Mouse (Mus musculus) midbrain, embryonic 16.5 days (tissue): Measurements from ENCODE around the gene Mpg. TPM values are rescaled to one million over a fixed set of nuclear protein-coding genes. Genes with fewer than 3 reads are reported as not detected.

Experiments
- ATAC-seq: fragments of 200-750 bp; cut with Nextera tagmentation; 2 replicates; pipeline ENCODE4 v1.8.0; 2017; ENCODE audit warnings: moderate TSS enrichment
- H3K27ac ChIP-seq: fragments of 300-500 bp; sonication (generic); 2 replicates; pipeline ENCODE4 v1.5.1; 2014; ENCODE audit warnings: mild to moderate bottlenecking, low read length, mixed read lengths
- H3K27me3 ChIP-seq: fragments of 300-500 bp; sonication (generic); 2 replicates; pipeline ENCODE4 v1.6.1; 2014; ENCODE audit warnings: low read depth, low read length, mixed read lengths; ENCODE audit not compliant: control insufficient read depth, insufficient read depth
- H3K36me3 ChIP-seq: fragments of 300-500 bp; sonication (generic); 2 replicates; pipeline ENCODE4 v1.6.1; 2014; ENCODE audit warnings: mild to moderate bottlenecking, low read length, moderate library complexity, mixed read lengths; ENCODE audit not compliant: control insufficient read depth, insufficient read depth
- H3K4me1 ChIP-seq: fragments of 300-500 bp; sonication (generic); 2 replicates; pipeline ENCODE4 v1.6.1; 2014; ENCODE audit warnings: mild to moderate bottlenecking, low read length, mixed read lengths; ENCODE audit not compliant: control insufficient read depth, insufficient read depth
- H3K4me2 ChIP-seq: fragments of 300-500 bp; sonication (generic); 2 replicates; pipeline ENCODE4 v1.6.1; 2014; ENCODE audit warnings: mild to moderate bottlenecking, low read length, mixed read lengths
- H3K4me3 ChIP-seq: fragments of 300-500 bp; sonication (generic); 2 replicates; pipeline ENCODE4 v1.5.1; 2014; ENCODE audit warnings: low read depth, mild to moderate bottlenecking, low read length, moderate library complexity, mixed read lengths
- H3K9ac ChIP-seq: fragments of 300-500 bp; sonication (generic); 2 replicates; pipeline ENCODE4 v1.6.1; 2014; ENCODE audit warnings: low read depth, low read length, mixed read lengths
- H3K9me3 ChIP-seq: fragments of 300-500 bp; sonication (generic); replicated peaks from 2 replicates; pipeline ENCODE4 v1.6.1; 2014; ENCODE audit warnings: mild to moderate bottlenecking, low read length, mixed read lengths; ENCODE audit not compliant: control insufficient read depth, poor library complexity, severe bottlenecking
- WGBS: fragments of 180-500 bp; shearing (Covaris S2); extraction: QIAGEN DNeasy Blood & Tissue Kit; methylation state at CpG from one replicate; pipeline ENCODE4 v1.1.7; 2014; 5-methylcytosine and 5-hydroxymethylcytosine counted together
- polyA plus RNA-seq: library from polyadenylated mRNA; unstranded; fragments of >200 nt; fragmentation: Nextera tagmentation; extraction: Ambion mirVana; gene quantifications from 2 replicates; pipeline ENCODE4 v1.2.1, GENCODE M21; 2015

Mpg gene
- polyA plus RNA-seq, 1 experiment from 2014 or later, result 41.7 TPM

DNA sequence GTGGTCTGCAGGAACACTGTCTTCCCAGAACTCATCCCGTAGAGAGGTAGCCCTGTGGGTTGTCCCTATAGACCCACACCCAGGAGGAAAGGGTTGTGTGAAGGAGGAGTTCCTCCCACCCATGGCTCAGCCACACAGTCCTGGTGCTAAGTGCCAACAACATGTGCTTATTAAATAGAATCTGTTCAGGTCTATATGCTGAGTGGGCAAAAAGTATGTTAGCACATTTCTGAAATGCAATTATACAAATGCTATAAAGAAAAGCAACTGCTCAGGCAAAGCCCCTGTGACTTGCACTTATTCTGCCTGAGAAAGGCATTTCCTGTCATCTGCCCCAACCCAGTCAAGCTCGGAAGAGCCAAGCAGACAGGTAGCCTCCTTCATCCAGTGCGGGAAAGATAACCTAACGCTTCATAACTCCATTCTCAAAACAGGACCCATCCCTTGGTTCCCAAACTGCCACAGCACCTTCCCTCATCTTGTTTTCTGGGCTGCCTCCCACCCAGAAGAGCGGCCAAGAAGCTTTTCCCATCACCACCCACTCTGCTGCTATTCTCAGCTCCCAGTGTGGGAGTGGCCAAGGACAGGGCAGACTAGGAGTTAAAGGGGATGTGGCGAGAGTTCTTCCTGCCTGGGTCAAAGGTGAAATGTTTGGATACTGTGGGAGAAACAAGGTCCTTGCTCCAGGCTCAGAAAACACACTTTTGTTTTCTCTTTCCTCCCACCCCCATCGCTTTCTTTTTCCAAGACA is 17.1 kb downstream of the Mpg start:
- no peak for ATAC-seq
- no peaks in the 10 kb centered on the region for H3K9me3 ChIP-seq
- no peak overlapping the region for H3K9ac ChIP-seq
- no peak overlapping the region for H3K4me3 ChIP-seq
- H3K4me1 ChIP-seq, result no peaks in the 10 kb centered on the region
- H3K4me2 ChIP-seq, result no peak overlapping the region
- H3K27me3 ChIP-seq, result no peaks in the 10 kb centered on the region
- WGBS, result 80% methylated on average over 7 of the region's 7 CpGs
- H3K27ac ChIP-seq, result no peak overlapping the region
- peaks cover 19% of the 10 kb centered on the region for H3K36me3 ChIP-seq

DNA sequence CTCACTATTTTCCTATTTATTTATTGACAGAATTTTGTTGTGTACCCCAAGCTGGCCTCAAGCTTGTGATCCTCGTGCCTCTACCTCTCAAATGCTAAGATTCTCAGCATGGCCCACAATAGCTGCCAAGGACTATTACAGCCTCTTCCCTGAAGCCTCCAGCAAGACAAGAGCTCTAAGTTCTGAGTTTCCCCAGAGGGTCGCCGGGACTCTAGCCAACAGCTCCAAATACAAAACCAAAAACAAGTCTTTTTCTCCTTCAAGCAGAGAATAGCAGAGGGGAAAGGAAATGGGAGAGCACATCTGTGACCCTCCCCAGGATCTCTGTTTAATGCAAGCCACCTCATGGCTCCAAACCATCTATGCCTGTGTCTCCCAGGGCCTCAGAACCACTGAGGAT is 17.8 kb downstream of the Mpg start:
- WGBS, result 70% methylated on average over 3 of the region's 3 CpGs
- Histone ChIP-seq H3K27ac (no peak overlapping the region), H3K4me1 (no peaks in the 10 kb centered on the region), H3K4me3 (no peak overlapping the region), H3K27me3 (no peaks in the 10 kb centered on the region), H3K9me3 (no peaks in the 10 kb centered on the region), H3K9ac (no peak overlapping the region), H3K4me2 (no peak overlapping the region), H3K36me3 (peaks cover 19% of the 10 kb centered on the region)
- no peak for ATAC-seq

DNA sequence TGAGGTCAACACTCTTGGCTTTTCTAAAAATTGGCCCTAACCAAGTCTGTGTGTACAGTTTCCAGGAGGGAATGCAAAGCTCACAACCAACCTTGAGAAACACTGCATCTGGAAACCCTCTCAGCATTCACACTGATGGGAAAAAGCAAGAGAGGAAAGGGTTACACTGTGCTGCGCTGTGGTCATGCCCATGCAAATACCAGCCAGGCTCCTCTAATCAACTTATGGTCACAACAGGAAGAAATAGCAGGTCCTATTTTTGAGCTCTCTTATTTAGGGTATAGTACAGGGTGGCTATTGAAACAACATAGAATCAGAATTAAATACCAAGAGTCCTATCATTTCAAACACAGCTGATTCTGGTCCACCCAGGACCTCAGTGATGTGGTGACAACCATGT is 18.3 kb downstream of the Mpg start:
- no peaks in the 10 kb centered on the region for H3K9me3 ChIP-seq
- H3K27me3 ChIP-seq, result no peaks in the 10 kb centered on the region
- no peak for ATAC-seq
- no peak overlapping the region for H3K27ac ChIP-seq
- H3K4me3 ChIP-seq, result no peak overlapping the region
- peaks cover 19% of the 10 kb centered on the region for H3K36me3 ChIP-seq
- 91% methylated on average over 1 of the region's 1 CpGs for WGBS
- H3K4me2 ChIP-seq, result no peak overlapping the region
- no peak overlapping the region for H3K9ac ChIP-seq
- H3K4me1 ChIP-seq, result no peaks in the 10 kb centered on the region

DNA sequence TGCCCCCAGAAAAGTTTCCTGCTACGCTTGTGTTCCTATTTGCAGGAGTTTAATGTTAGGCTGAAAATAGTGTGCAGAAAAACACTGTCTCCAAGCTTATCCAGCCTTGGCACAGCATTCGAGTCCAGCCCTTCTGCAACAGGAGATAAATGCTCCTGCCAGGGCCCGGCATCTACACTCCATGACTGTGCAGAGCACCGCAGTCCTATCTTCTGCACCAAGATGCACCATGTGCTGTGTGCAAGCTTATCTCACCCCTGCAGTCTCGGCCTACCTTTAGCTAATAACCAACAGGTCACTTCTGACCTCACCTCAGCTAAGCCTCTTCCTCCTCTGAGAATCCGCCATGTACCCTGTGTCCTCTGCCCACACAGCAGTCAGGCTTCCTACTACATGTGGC is 19.3 kb downstream of the Mpg start:
- Histone ChIP-seq H3K4me1 (no peaks in the 10 kb centered on the region), H3K9me3 (no peaks in the 10 kb centered on the region), H3K4me2 (no peak overlapping the region), H3K4me3 (no peak overlapping the region), H3K36me3 (peaks cover 21% of the 10 kb centered on the region), H3K27me3 (no peaks in the 10 kb centered on the region), H3K9ac (no peak overlapping the region), H3K27ac (no peak overlapping the region)
- WGBS, result 89% methylated on average over 6 of the region's 6 CpGs
- no peak for ATAC-seq

DNA sequence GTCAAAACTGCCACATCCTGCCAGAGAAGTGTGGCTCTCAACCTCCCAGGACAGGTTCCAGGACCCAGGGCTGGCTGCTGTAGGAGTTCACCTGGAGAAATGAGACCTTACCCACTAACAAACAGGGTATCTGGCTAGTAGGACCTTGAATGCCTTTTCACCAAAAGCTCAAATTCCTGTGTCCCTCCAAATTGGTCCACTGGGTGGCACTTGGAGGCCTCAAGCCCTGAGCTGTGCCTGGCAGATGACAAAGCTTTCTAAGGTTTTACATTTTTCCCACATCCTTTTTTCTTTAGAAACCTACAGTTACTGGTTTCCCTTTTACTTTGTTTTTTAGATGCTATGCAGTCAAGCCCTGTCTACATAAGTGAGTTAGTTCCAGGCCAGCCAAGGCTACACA is 20.8 kb downstream of the Mpg start:
- Histone ChIP-seq H3K27ac (no peak overlapping the region), H3K9ac (no peak overlapping the region), H3K36me3 (peaks cover 21% of the 10 kb centered on the region), H3K4me1 (no peaks in the 10 kb centered on the region), H3K9me3 (no peaks in the 10 kb centered on the region), H3K27me3 (no peaks in the 10 kb centered on the region), H3K4me3 (no peak overlapping the region), H3K4me2 (no peak overlapping the region)
- no peak for ATAC-seq

DNA sequence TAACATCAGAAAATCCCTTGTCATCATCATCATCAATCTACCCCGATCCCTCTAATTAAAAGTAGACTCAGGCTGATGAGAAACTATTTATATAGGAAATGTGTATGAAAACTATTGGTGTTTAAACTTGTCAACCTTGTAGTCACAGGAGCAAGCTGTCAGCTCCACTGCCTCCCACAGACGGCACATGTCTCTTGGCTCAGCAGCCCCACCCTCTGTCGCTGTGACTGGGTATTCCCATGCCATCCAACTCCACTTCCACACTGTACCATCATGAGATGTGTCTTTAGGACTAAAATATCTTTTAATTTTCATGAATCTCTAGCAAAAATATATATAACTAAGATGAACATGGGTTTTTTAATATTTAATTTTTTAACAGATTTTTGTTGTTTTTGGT is 22.0 kb downstream of the Mpg start:
- Histone ChIP-seq H3K27me3 (no peaks in the 10 kb centered on the region), H3K9me3 (no peaks in the 10 kb centered on the region), H3K4me3 (no peak overlapping the region), H3K27ac (no peak overlapping the region), H3K36me3 (peaks cover 21% of the 10 kb centered on the region), H3K9ac (no peak overlapping the region), H3K4me2 (no peak overlapping the region), H3K4me1 (no peaks in the 10 kb centered on the region)
- ATAC-seq, result no peak
- WGBS, result 87% methylated on average over 3 of the region's 3 CpGs

DNA sequence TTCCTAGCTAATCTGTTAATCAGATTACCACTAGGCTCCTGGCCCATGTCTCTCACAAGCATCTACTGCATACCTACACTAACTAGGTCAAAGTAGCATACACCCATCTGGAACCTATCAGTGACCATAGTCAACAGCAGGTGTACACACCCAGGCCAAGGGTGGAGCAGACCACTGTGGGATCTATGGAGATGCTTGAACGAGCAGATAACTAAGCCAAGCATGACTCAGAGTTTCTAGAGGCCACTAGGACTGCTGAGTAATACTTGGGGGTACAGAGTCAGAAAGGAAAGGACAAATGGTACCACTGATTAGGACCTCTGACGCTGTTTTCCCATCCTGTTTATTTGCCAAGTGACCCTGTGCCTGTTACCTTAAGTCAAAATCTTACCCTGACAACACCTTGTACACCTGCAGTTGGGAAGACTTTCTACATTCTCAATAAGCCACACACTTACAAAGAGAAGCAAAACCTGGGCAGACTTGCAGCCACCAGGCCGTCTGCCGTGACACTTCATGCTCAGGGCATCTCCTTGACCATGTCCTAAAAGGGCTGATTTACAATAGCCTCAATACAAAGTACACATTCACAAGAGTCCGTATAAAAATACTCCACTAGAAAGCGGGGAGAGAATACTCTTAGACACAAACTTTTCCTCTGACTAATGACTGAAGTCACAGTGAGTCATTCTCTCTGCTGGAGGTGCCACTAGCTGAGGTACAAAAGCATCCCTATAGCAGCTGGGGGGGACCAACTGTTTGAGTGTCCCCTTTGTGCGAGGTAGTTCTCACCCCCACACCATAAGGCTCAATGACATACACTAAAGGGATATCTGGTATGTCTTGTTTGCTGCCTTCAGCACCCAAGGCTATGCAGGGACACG is 24.8 kb downstream of the Mpg start:
- H3K9me3 ChIP-seq, result no peaks in the 10 kb centered on the region
- no peak for ATAC-seq
- no peak overlapping the region for H3K27ac ChIP-seq
- H3K27me3 ChIP-seq, result no peaks in the 10 kb centered on the region
- H3K4me3 ChIP-seq, result no peak overlapping the region
- WGBS, result 94% methylated on average over 8 of the region's 8 CpGs
- peaks cover 15% of the 10 kb centered on the region for H3K36me3 ChIP-seq
- H3K4me1 ChIP-seq, result no peaks in the 10 kb centered on the region
- H3K9ac ChIP-seq, result no peak overlapping the region
- H3K4me2 ChIP-seq, result no peak overlapping the region

DNA sequence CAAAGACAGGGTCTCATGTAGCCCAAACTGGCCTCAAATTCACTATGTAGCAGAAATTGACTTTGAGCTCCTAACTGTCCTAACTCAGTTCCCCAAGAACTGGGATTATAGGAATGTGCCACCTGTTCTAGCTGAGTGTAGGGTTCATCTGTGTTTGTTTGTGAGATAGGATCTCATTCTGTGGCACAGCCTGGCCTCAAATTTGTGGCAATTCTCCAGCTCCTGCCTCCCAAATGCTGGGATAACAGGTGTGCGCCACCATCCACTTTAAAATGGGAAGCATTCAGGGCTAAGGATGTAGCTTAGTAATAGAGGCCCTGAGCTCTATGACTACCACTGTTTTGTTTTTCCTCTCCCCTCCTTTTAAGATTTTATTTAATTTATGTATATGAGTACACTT is 26.8 kb downstream of the Mpg start:
- peaks cover 3% of the 10 kb centered on the region; the same call in 1 of the 2 replicates for H3K36me3 ChIP-seq
- 96% methylated on average over 1 of the region's 1 CpGs for WGBS
- no peaks in the 10 kb centered on the region for H3K27me3 ChIP-seq

DNA sequence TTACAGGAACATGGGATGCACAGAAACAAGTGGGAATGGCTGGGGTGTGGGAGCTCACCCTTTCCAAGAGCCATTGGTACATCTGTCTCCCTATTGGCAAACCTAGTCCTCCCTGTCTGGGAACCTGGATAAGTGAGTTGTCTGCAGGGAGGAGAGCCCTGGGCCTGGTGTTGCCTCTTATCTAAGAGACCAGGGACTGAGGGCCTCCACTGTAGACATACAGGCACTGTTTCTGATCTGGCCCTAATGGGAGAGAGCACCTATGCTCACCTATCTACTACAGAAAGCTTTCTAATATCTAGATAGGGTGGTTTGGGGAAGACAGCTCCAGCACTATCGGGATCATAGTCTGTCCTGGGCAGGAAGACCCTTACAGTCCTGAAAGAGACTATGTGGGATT is 29.8 kb downstream of the Mpg start:
- Histone ChIP-seq H3K4me2 (no peak overlapping the region), H3K4me1 (no peaks in the 10 kb centered on the region), H3K27me3 (no peaks in the 10 kb centered on the region), H3K36me3 (peaks cover 3% of the 10 kb centered on the region; the same call in 1 of the 2 replicates), H3K9ac (no peak overlapping the region), H3K4me3 (no peak overlapping the region), H3K27ac (no peak overlapping the region), H3K9me3 (no peaks in the 10 kb centered on the region)
- no peak for ATAC-seq
- 94% methylated on average over 1 of the region's 1 CpGs for WGBS

More for the DNA sequence above, 26.8 kb downstream of the Mpg start:
- H3K9ac ChIP-seq, result no peak overlapping the region
- H3K4me3 ChIP-seq, result no peak overlapping the region
- no peak for ATAC-seq
- no peak overlapping the region for H3K27ac ChIP-seq
- H3K4me1 ChIP-seq, result no peaks in the 10 kb centered on the region
- no peak overlapping the region for H3K4me2 ChIP-seq
- no peaks in the 10 kb centered on the region for H3K9me3 ChIP-seq
